Mouse (Mus musculus) stomach, embryonic 15.5 days (tissue): ENCODE results near the gene Adprhl1. TPM values are rescaled to one million over a fixed set of nuclear protein-coding genes. Genes with fewer than 3 reads are reported as not detected.

Source experiments
- ATAC-seq: fragments of 200-750 bp; cut with Nextera tagmentation; 2 replicates; pipeline ENCODE4 v1.8.0; 2017; ENCODE audit warnings: low read depth, moderate number of reproducible peaks, moderate TSS enrichment; ENCODE audit not compliant: insufficient read depth, low FRiP score
- H3K27ac ChIP-seq: fragments of 300-500 bp; sonication (generic); 2 replicates; pipeline ENCODE4 v1.5.1; 2015; ENCODE audit warnings: mild to moderate bottlenecking, inconsistent platforms
- H3K27me3 ChIP-seq: fragments of 300-500 bp; sonication (generic); replicated peaks from 2 replicates; pipeline ENCODE4 v1.6.1; 2015; ENCODE audit warnings: inconsistent platforms
- H3K36me3 ChIP-seq: fragments of 300-500 bp; sonication (generic); 2 replicates; pipeline ENCODE4 v1.6.1; 2015; ENCODE audit warnings: inconsistent platforms
- H3K4me1 ChIP-seq: fragments of 300-500 bp; sonication (generic); 2 replicates; pipeline ENCODE4 v1.6.1; 2015; ENCODE audit warnings: inconsistent platforms
- H3K4me2 ChIP-seq: fragments of 300-500 bp; sonication (generic); 2 replicates; pipeline ENCODE4 v1.6.1; 2015; ENCODE audit warnings: mild to moderate bottlenecking, inconsistent platforms
- H3K4me3 ChIP-seq: fragments of 300-500 bp; sonication (generic); replicated peaks from 2 replicates; pipeline ENCODE4 v1.5.1; 2015; ENCODE audit warnings: inconsistent platforms
- H3K9ac ChIP-seq: fragments of 300-500 bp; sonication (generic); 2 replicates; pipeline ENCODE4 v1.6.1; 2015; ENCODE audit warnings: inconsistent platforms
- H3K9me3 ChIP-seq: fragments of 300-500 bp; sonication (generic); 2 replicates; pipeline ENCODE4 v1.6.1; 2016; ENCODE audit warnings: inconsistent platforms
- whole genome bisulfite sequencing: fragments of 180-500 bp; shearing (Covaris S2); methylation state at CpG from one replicate; pipeline ENCODE4 v1.1.7; 2015; 5-methylcytosine and 5-hydroxymethylcytosine counted together
- polyA plus RNA-seq: library from polyadenylated mRNA; unstranded; fragments of >200 nt; fragmentation: Nextera tagmentation; extraction: Ambion mirVana; gene quantifications from 2 replicates; pipeline ENCODE4 v1.2.1, GENCODE M21; 2015

The Adprhl1 gene
- polyA plus RNA-seq, result 0.62 and 0.88 TPM in 2 replicates

- peak; percentile 77 for ATAC-seq
- no peak within 1 kb of the TSS for H3K27ac ChIP-seq
- H3K36me3 ChIP-seq, result 0 out of 2 replicates have a peak, but pooled peaks cover 6% of the 10 kb centered on the region
- 37% methylated on average over 8 of the region's 8 CpGs for WGBS
- H3K4me3 ChIP-seq, result no peak within 1 kb of the TSS
- no peaks in the 10 kb centered on the region for H3K9me3 ChIP-seq
- no peak within 1 kb of the TSS for H3K4me2 ChIP-seq
- H3K4me1 ChIP-seq, result no peaks in the 10 kb centered on the region
- no peak within 1 kb of the TSS for H3K9ac ChIP-seq
- no peaks in the 10 kb centered on the region for H3K27me3 ChIP-seq
Observed at GRCm38 (mm10) chr8:13254019-13254418, at the start of gene Adprhl1. Gene Adprhl1 (minus strand): TSS chr8:13254162.

- no peak overlapping the region for H3K9ac ChIP-seq
- H3K36me3 ChIP-seq, result peaks cover 42% of the 10 kb centered on the region
- H3K27me3 ChIP-seq, result no peaks in the 10 kb centered on the region
- no peak overlapping the region for H3K4me3 ChIP-seq
- H3K4me2 ChIP-seq, result no peak overlapping the region
- H3K9me3 ChIP-seq, result no peaks in the 10 kb centered on the region
- H3K4me1 ChIP-seq, result no peaks in the 10 kb centered on the region
- H3K27ac ChIP-seq, result no peak overlapping the region
- 94% methylated on average over 7 of the region's 7 CpGs for WGBS
- no peak for ATAC-seq
Observed at GRCm38 (mm10) chr8:13301036-13301435, 47.1 kb upstream of the Adprhl1 start.

DNA sequence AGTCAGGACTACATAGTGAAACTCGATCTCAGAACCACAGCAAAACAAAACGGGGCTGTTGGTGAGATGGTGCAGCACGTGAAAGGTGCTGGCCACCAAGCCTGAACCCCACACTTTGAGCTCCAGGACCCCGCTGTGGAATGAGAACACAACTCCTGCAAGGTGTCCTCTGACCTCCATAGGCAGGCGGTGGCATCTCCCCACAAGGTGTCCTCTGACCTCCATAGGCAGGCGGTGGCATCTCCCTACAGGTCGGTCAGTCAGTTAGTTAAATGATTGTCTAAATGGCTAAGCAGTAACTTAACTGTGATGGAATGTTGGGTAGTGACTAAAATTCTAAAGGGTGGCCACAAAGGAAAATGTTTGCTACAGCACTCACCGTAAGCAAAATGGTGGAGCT is 45.6 kb upstream of the Adprhl1 start:
- Histone ChIP-seq H3K4me3 (no peak overlapping the region), H3K4me2 (no peak overlapping the region), H3K4me1 (no peaks in the 10 kb centered on the region), H3K27me3 (no peaks in the 10 kb centered on the region), H3K36me3 (peaks cover 43% of the 10 kb centered on the region), H3K9me3 (no peaks in the 10 kb centered on the region), H3K27ac (no peak overlapping the region), H3K9ac (no peak overlapping the region)
- WGBS, result 91% methylated on average over 8 of the region's 8 CpGs
- ATAC-seq, result no peak

GRCm38 (mm10) chr8:13293677-13294470 is 39.9 kb upstream of the Adprhl1 start:
- no peak overlapping the region for H3K9ac ChIP-seq
- ATAC-seq, result no peak
- no peak overlapping the region for H3K4me2 ChIP-seq
- no peaks in the 10 kb centered on the region for H3K27me3 ChIP-seq
- no peak overlapping the region for H3K27ac ChIP-seq
- H3K4me1 ChIP-seq, result peaks cover 9% of the 10 kb centered on the region; the same call in 1 of the 2 replicates
- WGBS, result 92% methylated on average over 9 of the region's 9 CpGs
- peaks cover 30% of the 10 kb centered on the region for H3K36me3 ChIP-seq
- H3K4me3 ChIP-seq, result no peak overlapping the region
- H3K9me3 ChIP-seq, result no peaks in the 10 kb centered on the region

GRCm38 (mm10) chr8:13292364-13292763 is 38.4 kb upstream of the Adprhl1 start:
- Histone ChIP-seq H3K27ac (no peak overlapping the region; the same call in 1 of the 2 replicates), H3K36me3 (peaks cover 30% of the 10 kb centered on the region), H3K9ac (no peak overlapping the region), H3K27me3 (no peaks in the 10 kb centered on the region), H3K4me2 (no peak overlapping the region), H3K9me3 (no peaks in the 10 kb centered on the region), H3K4me1 (peaks cover 10% of the 10 kb centered on the region; the same call in 1 of the 2 replicates), H3K4me3 (no peak overlapping the region)
- WGBS, result 27% methylated on average over 9 of the region's 9 CpGs
- no peak for ATAC-seq

DNA sequence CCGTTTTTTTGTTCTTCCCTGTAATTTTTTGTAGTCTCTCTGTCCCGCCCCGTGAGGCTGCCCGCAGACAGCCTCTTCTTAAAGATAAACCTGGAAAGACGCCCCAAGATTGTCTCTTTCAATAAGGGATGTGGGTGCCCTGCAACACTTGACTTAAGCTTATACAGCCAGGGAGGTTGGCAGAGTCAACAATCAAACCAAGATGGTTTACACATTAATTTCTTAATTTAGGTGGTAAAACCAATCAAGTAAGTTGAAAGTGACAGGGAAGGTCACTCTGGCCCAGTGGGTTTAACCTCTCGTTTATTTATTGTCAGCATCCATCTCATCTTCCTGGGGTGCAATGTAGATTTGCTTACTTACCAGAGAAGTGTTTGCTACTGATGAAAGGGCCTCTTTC is 34.7 kb upstream of the Adprhl1 start:
- H3K27me3 ChIP-seq, result no peaks in the 10 kb centered on the region
- no peaks in the 10 kb centered on the region for H3K9me3 ChIP-seq
- WGBS, result 2% methylated on average over 6 of the region's 6 CpGs
- H3K4me2 ChIP-seq, result peak overlapping the region; percentile 72
- peak overlapping the region; percentile 78 for H3K4me3 ChIP-seq
- 0 out of 2 replicates have a peak, but pooled peaks cover 5% of the 10 kb centered on the region for H3K36me3 ChIP-seq
- peaks cover 16% of the 10 kb centered on the region; the same call in 1 of the 2 replicates for H3K4me1 ChIP-seq
- peak overlapping the region; percentile 68 for H3K9ac ChIP-seq
- ATAC-seq, result no peak
- 0 out of 2 replicates have a peak overlapping the region, but pooled peaks have one; percentile 98 for H3K27ac ChIP-seq

- peak; percentile 92 for ATAC-seq
- Histone ChIP-seq H3K9ac (peak within 1 kb of the TSS; percentile 68), H3K4me2 (peak within 1 kb of the TSS; percentile 72), H3K27me3 (no peaks in the 10 kb centered on the region), H3K4me1 (peaks cover 16% of the 10 kb centered on the region; the same call in 1 of the 2 replicates), H3K27ac (peak within 1 kb of the TSS; percentile 98), H3K36me3 (0 out of 2 replicates have a peak, but pooled peaks cover 4% of the 10 kb centered on the region), H3K4me3 (peak within 1 kb of the TSS; percentile 78), H3K9me3 (no peaks in the 10 kb centered on the region)
- WGBS, result under 1% methylated on average over 79 of the region's 79 CpGs
Observed at GRCm38 (mm10) chr8:13287692-13288623, 34.0 kb upstream of the Adprhl1 start, which contains the start of the genes Dcun1d2 and Tmco3. Gene Dcun1d2 (minus strand): TSS chr8:13288131. Gene Tmco3 (plus strand): TSS chr8:13288190.

DNA sequence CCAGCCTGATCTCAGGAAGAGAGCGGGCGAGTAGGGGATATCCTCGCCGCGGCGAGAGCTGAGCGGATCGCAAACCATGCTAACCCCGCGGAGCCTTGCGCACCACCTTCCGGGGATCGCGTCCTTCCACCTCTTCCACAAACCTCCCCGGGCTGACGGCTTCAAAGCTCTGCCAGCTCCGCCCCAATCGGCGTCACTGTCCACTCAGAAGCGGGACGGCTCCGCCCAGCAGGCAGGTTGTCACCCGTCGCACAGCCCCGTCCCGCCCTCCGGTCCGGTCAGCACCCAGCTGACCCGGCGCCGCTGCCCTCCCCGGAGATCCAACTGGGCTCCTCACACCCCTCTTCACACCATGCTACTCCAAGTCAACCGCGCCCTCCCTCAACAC is 33.3 kb upstream of the Adprhl1 start:
- Histone ChIP-seq H3K9ac (peak overlapping the region; percentile 68), H3K9me3 (no peaks in the 10 kb centered on the region), H3K27me3 (no peaks in the 10 kb centered on the region), H3K4me3 (peak overlapping the region; percentile 78), H3K36me3 (no peaks in the 10 kb centered on the region), H3K27ac (peak overlapping the region; percentile 98), H3K4me1 (peaks cover 15% of the 10 kb centered on the region; the same call in 1 of the 2 replicates), H3K4me2 (peak overlapping the region; percentile 72)
- WGBS, result 0% methylated on average over 34 of the region's 34 CpGs
- peak; percentile 86 for ATAC-seq

DNA sequence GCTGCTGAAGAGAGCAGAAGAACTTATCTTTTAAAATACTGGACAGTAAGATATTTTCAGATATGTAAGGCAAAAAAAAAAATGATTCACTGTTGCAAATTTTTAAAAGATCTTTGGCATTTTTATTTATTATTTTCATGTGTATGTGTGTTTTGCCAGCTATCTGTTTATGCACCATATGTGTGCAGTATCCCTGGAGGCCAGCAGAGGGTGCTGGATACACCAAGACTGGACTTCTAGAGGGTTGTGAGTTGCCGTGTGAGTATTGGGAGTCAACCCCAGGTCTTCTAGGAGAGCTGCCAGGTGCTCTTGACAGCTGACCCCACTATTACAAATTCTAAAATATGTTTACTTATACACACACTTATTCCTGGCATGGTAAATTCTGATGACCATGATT is 29.2 kb upstream of the Adprhl1 start:
- H3K9me3 ChIP-seq, result no peaks in the 10 kb centered on the region
- H3K36me3 ChIP-seq, result no peaks in the 10 kb centered on the region
- no peak overlapping the region for H3K27ac ChIP-seq
- 68% methylated on average over 1 of the region's 1 CpGs for WGBS
- 0 out of 2 replicates have a peak, but pooled peaks cover 7% of the 10 kb centered on the region for H3K4me1 ChIP-seq
- ATAC-seq, result no peak
- H3K4me2 ChIP-seq, result no peak overlapping the region
- no peak overlapping the region for H3K4me3 ChIP-seq
- H3K27me3 ChIP-seq, result no peaks in the 10 kb centered on the region
- H3K9ac ChIP-seq, result no peak overlapping the region

- Histone ChIP-seq H3K4me3 (no peak overlapping the region), H3K4me1 (no peaks in the 10 kb centered on the region), H3K9me3 (no peaks in the 10 kb centered on the region), H3K27me3 (no peaks in the 10 kb centered on the region), H3K4me2 (no peak overlapping the region), H3K27ac (no peak overlapping the region), H3K36me3 (no peaks in the 10 kb centered on the region), H3K9ac (no peak overlapping the region)
- ATAC-seq, result no peak
- WGBS, result 66% methylated on average over 5 of the region's 5 CpGs
Observed at GRCm38 (mm10) chr8:13276941-13277447, 23.0 kb upstream of the Adprhl1 start.

GRCm38 (mm10) chr8:13272834-13273233 is 18.9 kb upstream of the Adprhl1 start:
- no peak overlapping the region for H3K27ac ChIP-seq
- no peak overlapping the region for H3K9ac ChIP-seq
- no peak overlapping the region for H3K4me3 ChIP-seq
- 85% methylated on average over 5 of the region's 5 CpGs for WGBS
- H3K9me3 ChIP-seq, result no peaks in the 10 kb centered on the region
- no peak overlapping the region for H3K4me2 ChIP-seq
- no peak for ATAC-seq
- peaks cover 19% of the 10 kb centered on the region for H3K36me3 ChIP-seq
- H3K4me1 ChIP-seq, result no peaks in the 10 kb centered on the region
- no peaks in the 10 kb centered on the region for H3K27me3 ChIP-seq
